Mouse (Mus musculus): ENCODE results near the gene Fank1.

DNA sequence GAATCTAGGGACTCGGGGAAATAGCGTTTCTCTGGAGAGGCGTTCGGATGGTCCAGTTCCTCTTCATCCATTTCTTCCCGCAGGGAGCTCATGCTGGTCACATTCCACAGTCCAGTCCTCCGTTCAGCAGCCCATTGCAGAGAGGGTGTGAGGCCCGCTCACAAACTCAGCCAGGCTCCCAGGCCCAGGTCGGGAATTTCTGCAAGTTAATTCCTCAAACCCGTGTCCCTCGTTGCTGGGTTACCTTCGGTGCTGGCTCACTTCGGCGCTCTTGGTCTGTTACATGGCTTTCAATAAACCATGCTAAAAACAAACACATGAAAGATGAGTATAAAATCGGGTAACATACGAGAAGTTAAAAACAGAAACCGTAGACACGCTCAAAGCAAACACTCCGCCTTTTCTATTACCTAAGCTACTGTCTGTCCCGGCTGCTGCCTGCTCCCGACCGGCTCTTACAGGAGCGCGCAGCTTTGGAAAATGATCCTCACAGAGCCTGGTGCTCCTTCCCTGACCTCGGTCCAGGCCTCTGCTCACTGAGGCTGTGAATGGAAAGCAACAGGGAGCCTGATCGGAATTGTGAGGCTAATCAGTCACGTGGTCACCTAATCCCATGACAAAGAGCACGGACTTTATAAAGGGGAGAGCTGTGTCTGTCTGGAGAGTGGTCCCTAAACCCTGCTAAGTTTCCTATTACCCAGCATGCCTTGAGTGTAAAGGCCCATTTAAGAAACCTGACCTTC, 16.9 kb upstream of the Fank1 start:
- TF ChIP-seq CTCF (IDR thresholded peaks at IDR 0.05; ENCODE audit: low read depth) (no peak), EP300 (IDR thresholded peaks at IDR 0.05; ENCODE audit: low read depth) (no peak)
